Mouse (Mus musculus) forebrain, embryonic 15.5 days (tissue): ENCODE data around the gene Krtap11-1. TPM values are rescaled to one million over a fixed set of nuclear protein-coding genes. Genes with fewer than 3 reads are reported as not detected.
A peak's percentile ranks its signal among the peaks of the same experiment; 100 is the strongest.

Experiments used
- ATAC-seq: fragments of 200-750 bp; cut with Nextera tagmentation; replicated peaks from 2 replicates; pipeline ENCODE4 v1.8.0; 2017; ENCODE audit warnings: mild to moderate bottlenecking, moderate TSS enrichment, moderate library complexity
- H3K27ac ChIP-seq: fragments of 300-500 bp; sonication (generic); replicated peaks from 2 replicates; pipeline ENCODE4 v1.5.1; 2015; ENCODE audit warnings: mild to moderate bottlenecking, inconsistent platforms
- H3K27me3 ChIP-seq: fragments of 300-500 bp; sonication (generic); 2 replicates; pipeline ENCODE4 v1.6.1; 2015; ENCODE audit warnings: inconsistent platforms
- H3K36me3 ChIP-seq: fragments of 300-500 bp; sonication (generic); 2 replicates; pipeline ENCODE4 v1.6.1; 2015; ENCODE audit warnings: mild to moderate bottlenecking, inconsistent platforms
- H3K4me1 ChIP-seq: fragments of 300-500 bp; sonication (generic); 2 replicates; pipeline ENCODE4 v1.6.1; 2015; ENCODE audit warnings: inconsistent platforms
- H3K4me2 ChIP-seq: fragments of 300-500 bp; sonication (generic); replicated peaks from 2 replicates; pipeline ENCODE4 v1.6.1; 2015; ENCODE audit warnings: mild to moderate bottlenecking, inconsistent platforms
- H3K4me3 ChIP-seq: fragments of 300-500 bp; sonication (generic); 2 replicates; pipeline ENCODE4 v1.5.1; 2015; ENCODE audit warnings: mild to moderate bottlenecking, inconsistent platforms
- H3K9ac ChIP-seq: fragments of 300-500 bp; sonication (generic); replicated peaks from 2 replicates; pipeline ENCODE4 v1.6.1; 2015; ENCODE audit warnings: mild to moderate bottlenecking, inconsistent platforms
- H3K9me3 ChIP-seq: fragments of 300-500 bp; sonication (generic); 2 replicates; pipeline ENCODE4 v1.6.1; 2016; ENCODE audit warnings: inconsistent platforms
- WGBS: fragments of 180-500 bp; shearing (Covaris S2); methylation state at CpG from one replicate; pipeline ENCODE4 v1.1.7; 2015; ENCODE audit warnings: mixed read lengths; 5-methylcytosine and 5-hydroxymethylcytosine counted together
- polyA plus RNA-seq: library from polyadenylated mRNA; unstranded; fragments of >200 nt; fragmentation: Nextera tagmentation; extraction: Ambion mirVana; gene quantifications from 2 replicates; pipeline ENCODE4 v1.2.1, GENCODE M21; 2015

Gene Krtap11-1
- polyA plus RNA-seq, 1 experiment from 2014 or later: not detected

DNA sequence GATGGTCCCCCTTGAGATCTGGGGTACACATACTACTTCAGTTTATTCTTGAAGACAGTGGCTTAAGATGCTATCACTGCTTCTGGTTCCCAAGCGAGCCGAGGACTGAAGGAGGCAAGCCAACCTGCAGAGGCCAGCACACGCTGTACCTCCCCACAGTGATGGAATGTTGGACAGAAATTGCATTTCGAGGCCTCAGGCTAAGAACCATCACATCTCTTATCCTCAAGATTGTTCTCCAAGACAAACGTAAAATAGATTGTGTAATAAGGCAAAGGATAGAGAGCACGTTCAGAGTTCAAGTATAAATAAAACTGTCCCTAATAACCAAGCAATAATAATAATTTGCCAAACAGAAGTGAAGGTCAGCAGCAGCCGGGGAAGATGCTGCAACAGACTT lies 2.8 kb downstream of the Krtap11-1 start:
- H3K9me3 ChIP-seq: no peaks in the 10 kb centered on the region
- H3K27ac ChIP-seq: no peak overlapping the region
- H3K4me1 ChIP-seq: peaks cover 13% of the 10 kb centered on the region
- no peak overlapping the region for H3K9ac ChIP-seq
- H3K27me3 ChIP-seq: no peaks in the 10 kb centered on the region
- ATAC-seq: no peak
- no peaks in the 10 kb centered on the region for H3K36me3 ChIP-seq
- WGBS: 85% methylated on average over 7 of the region's 7 CpGs
- H3K4me3 ChIP-seq: no peak overlapping the region
- H3K4me2 ChIP-seq: no peak overlapping the region

DNA sequence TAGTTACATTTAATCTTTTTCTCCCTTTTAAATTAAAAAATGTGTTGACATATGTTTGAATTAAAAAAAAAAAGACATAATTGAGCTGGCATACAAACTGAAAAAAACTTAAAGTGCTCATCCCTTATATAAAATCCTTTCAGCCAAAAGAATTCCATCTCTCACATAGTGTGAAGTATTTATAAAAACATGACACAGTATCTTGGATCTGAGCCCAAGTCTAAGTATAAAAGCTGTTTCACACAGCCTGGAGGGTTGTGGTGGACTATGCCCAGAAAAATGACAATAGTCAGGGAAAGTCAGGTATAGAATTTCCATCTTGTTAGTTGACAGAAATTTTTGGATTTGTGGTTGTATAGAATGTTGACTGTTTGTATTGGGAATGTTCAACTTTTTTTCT lies 20.7 kb downstream of the Krtap11-1 start:
- no peak overlapping the region for H3K4me3 ChIP-seq
- H3K36me3 ChIP-seq: no peaks in the 10 kb centered on the region
- H3K4me2 ChIP-seq: no peak overlapping the region
- peak; percentile 70 for ATAC-seq
- no peak overlapping the region for H3K9ac ChIP-seq
- no peaks in the 10 kb centered on the region for H3K9me3 ChIP-seq
- no peak overlapping the region for H3K27ac ChIP-seq
- H3K4me1 ChIP-seq: no peaks in the 10 kb centered on the region
- H3K27me3 ChIP-seq: no peaks in the 10 kb centered on the region

DNA sequence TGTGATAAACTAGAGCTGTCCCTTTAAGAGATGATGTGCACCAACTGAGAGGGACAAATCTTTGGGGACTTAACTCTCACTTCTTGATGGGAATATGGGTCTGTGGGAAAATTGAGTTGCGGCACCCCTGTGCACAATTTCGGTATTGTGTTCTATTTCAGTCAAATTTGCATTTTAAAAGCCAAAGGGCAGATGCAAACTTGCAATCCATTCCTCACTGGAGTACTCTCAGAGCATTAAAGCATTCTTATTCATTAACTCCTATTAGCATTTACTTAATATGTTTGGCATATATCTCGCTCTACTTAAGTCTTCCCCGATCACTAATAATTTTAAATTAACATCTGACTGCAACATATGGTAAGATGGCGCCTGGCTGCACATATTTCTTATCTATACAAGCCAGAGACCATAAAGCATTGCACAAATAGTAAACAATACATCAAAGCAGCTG lies 32.9 kb downstream of the Krtap11-1 start:
- peak; percentile 46 for ATAC-seq

DNA sequence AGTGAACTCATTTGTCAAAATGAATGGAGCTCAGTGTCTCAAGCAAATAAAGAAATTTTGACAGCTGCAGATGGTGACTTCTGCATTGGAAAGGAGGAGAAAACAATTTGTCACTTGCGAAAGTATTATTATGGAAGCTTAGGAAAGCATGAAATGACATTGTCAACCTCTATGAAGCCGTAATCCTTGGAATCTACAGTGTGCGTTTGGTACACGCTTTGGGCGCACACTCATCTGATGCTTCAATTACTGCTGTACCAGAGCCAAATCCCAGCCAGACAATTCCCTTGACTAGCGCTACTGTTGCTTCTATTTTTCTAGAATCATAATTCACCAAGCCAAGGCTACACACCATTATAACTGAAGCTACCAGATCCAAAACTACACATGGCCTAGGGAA lies 33.6 kb downstream of the Krtap11-1 start:
- no peak overlapping the region for H3K4me2 ChIP-seq
- no peaks in the 10 kb centered on the region for H3K9me3 ChIP-seq
- no peak for ATAC-seq
- 48% methylated on average over 6 of the region's 6 CpGs for WGBS
- no peaks in the 10 kb centered on the region for H3K36me3 ChIP-seq
- no peak overlapping the region for H3K9ac ChIP-seq
- no peaks in the 10 kb centered on the region for H3K27me3 ChIP-seq
- H3K4me3 ChIP-seq: no peak overlapping the region
- H3K4me1 ChIP-seq: peaks cover 18% of the 10 kb centered on the region
- H3K27ac ChIP-seq: no peak overlapping the region

More for the DNA sequence above, 32.9 kb downstream of the Krtap11-1 start:
- H3K36me3 ChIP-seq: no peaks in the 10 kb centered on the region
- H3K27ac ChIP-seq: no peak overlapping the region
- 23% methylated on average over 5 of the region's 5 CpGs for WGBS
- no peak overlapping the region for H3K4me2 ChIP-seq
- no peaks in the 10 kb centered on the region for H3K9me3 ChIP-seq
- H3K4me1 ChIP-seq: peaks cover 14% of the 10 kb centered on the region
- H3K27me3 ChIP-seq: no peaks in the 10 kb centered on the region
- no peak overlapping the region for H3K4me3 ChIP-seq
- no peak overlapping the region for H3K9ac ChIP-seq

DNA sequence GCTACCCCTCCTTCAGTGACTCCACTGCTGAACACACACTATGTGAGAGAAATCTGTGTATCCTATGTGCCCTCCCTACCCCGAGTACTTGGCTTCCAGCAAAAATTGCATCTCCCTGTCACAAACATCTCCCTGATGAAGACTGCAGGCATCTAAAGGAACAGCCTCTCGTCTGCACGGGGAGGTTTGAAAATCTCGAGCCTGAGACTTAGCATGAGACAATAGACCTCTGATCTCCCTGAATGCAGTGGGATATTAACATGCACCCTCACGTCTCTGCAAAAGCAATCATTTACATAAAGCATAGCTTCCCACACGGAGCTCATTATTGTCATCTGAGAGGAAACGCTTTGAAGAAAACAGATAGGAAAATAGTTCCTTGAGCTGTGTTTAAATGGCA lies 40.4 kb downstream of the Krtap11-1 start:
- 3% methylated on average over 7 of the region's 7 CpGs for WGBS
- 0 out of 2 replicates have a peak overlapping the region, but pooled peaks have one; percentile 13 for H3K4me2 ChIP-seq

DNA sequence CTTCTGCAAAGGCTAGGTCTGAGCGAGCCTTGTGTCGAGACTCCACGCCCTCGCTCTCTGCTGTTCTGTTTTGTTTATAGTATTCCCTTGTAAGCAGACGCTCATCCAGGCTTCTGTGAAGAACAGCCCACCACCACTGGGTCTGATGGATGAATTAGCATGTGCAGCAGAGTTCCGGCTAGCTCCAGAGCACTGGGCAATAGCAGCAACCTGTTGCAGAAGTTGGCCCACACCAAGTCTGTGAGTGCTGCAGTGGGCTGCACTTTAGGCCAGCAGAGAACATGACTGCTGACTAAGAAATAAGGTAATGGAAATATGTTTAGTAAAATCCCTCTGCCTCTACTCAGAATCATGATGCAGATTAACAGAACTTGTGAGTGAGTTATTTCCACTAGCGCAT lies 41.1 kb downstream of the Krtap11-1 start:
- peak; percentile 63 for ATAC-seq
- H3K4me2 ChIP-seq: no peak overlapping the region
- H3K4me3 ChIP-seq: no peak overlapping the region

More for the DNA sequence above, 40.4 kb downstream of the Krtap11-1 start:
- H3K27ac ChIP-seq: peak overlapping the region; percentile 58
- no peak overlapping the region for H3K9ac ChIP-seq
- no peaks in the 10 kb centered on the region for H3K36me3 ChIP-seq
- H3K27me3 ChIP-seq: no peaks in the 10 kb centered on the region
- H3K4me3 ChIP-seq: no peak overlapping the region
- ATAC-seq: peak; percentile 86
- peaks cover 31% of the 10 kb centered on the region for H3K4me1 ChIP-seq
- H3K9me3 ChIP-seq: no peaks in the 10 kb centered on the region

DNA sequence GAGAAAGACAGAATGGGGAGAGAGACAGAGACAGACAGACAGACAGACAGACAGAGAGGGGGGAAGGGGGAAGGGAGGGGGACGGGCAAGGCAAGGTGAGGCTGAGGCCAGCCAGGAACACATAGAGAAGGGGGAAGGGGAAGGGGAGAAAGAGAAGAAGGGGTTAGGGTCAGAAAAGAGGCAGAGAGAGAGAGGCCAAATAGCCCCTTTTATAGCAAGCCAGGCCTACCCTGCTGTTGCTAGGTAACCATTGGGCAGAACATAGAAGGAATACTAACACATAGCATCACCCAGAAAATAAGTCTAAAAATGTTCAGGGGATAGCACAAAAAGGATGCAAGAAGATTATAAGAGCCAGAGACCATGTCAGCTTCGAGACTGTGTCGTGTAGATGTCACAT lies 42.6 kb downstream of the Krtap11-1 start:
- Histone ChIP-seq H3K27me3 (no peaks in the 10 kb centered on the region), H3K9me3 (no peaks in the 10 kb centered on the region), H3K4me3 (no peak overlapping the region), H3K36me3 (no peaks in the 10 kb centered on the region), H3K9ac (no peak overlapping the region), H3K4me1 (peaks cover 31% of the 10 kb centered on the region), H3K4me2 (no peak overlapping the region), H3K27ac (no peak overlapping the region)
- no peak for ATAC-seq
- 61% methylated on average over 3 of the region's 3 CpGs for WGBS

More for the DNA sequence above, 41.1 kb downstream of the Krtap11-1 start:
- peak overlapping the region; percentile 65 for H3K27ac ChIP-seq
- no peaks in the 10 kb centered on the region for H3K9me3 ChIP-seq
- peaks cover 31% of the 10 kb centered on the region for H3K4me1 ChIP-seq
- no peak overlapping the region for H3K9ac ChIP-seq
- H3K36me3 ChIP-seq: no peaks in the 10 kb centered on the region
- WGBS: 31% methylated on average over 7 of the region's 7 CpGs
- no peaks in the 10 kb centered on the region for H3K27me3 ChIP-seq

DNA sequence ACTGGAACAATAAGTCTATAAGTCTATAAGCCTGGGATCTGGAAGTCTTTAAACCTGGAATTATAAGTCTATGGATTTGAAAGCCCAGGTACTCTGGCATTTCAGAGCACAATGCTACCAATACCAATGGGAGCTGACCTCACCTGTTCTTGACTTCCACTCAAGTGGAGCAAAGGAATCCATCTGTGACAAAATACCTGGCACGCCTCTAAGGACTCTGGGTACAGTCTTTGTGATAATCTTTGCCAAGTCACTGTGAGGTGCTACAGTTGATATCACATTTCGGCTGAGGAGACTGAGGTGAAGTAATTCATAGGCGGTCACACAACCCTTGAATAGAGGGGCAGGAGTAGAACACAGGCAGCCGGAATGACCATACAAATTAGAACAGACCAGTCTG lies 50.0 kb downstream of the Krtap11-1 start:
- 84% methylated on average over 4 of the region's 4 CpGs for WGBS
- Histone ChIP-seq H3K4me3 (no peak overlapping the region), H3K27me3 (no peaks in the 10 kb centered on the region), H3K4me1 (0 out of 2 replicates have a peak, but pooled peaks cover 2% of the 10 kb centered on the region), H3K36me3 (no peaks in the 10 kb centered on the region), H3K9me3 (no peaks in the 10 kb centered on the region), H3K27ac (no peak overlapping the region), H3K9ac (no peak overlapping the region), H3K4me2 (no peak overlapping the region)
- ATAC-seq: no peak

DNA sequence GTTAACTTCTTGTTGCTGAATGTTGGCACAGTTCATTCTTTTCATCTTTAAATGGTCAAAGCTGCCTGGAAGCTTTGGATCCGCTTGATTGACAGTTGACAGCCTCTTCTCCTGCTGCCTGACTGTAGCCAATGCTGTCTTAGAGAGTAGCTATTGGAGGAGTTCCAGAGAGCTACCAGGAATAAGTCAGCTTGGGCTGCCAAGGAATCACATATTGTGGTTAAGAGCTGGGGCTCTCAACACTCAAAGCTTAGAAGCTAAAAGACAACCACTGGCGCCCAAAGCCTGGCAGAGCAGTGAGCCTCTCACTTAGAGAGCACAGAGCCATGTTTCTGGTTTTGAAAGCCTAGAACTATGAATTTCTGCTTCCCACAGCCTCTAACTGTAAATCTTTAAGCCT lies 50.4 kb downstream of the Krtap11-1 start:
- Histone ChIP-seq H3K4me2 (no peak overlapping the region), H3K9ac (no peak overlapping the region), H3K9me3 (no peaks in the 10 kb centered on the region), H3K27me3 (no peaks in the 10 kb centered on the region), H3K4me3 (no peak overlapping the region), H3K4me1 (0 out of 2 replicates have a peak, but pooled peaks cover 2% of the 10 kb centered on the region), H3K36me3 (no peaks in the 10 kb centered on the region), H3K27ac (no peak overlapping the region)
- ATAC-seq: peak; percentile 86
- WGBS: 73% methylated on average over 2 of the region's 2 CpGs

Other genes with a start within 250 kb of the Krtap11-1 start
- gene Krtap21-1, start 167.3 kb downstream of the Krtap11-1 start, polyA plus RNA-seq: not detected in 2 replicates
- gene Krtap6-2, start 151.1 kb downstream of the Krtap11-1 start, polyA plus RNA-seq: not detected in 2 replicates
- gene Krtap8-1, start 83.2 kb downstream of the Krtap11-1 start, polyA plus RNA-seq: not detected in 2 replicates
- gene Krtap7-1, start 62.9 kb downstream of the Krtap11-1 start, polyA plus RNA-seq: not detected in 2 replicates